Mouse (Mus musculus) small intestine, adult 2 months (tissue): Measurements from ENCODE around the gene Mefv. TPM values are rescaled to one million over a fixed set of nuclear protein-coding genes. Genes with fewer than 3 reads are reported as not detected.
"Not testable (repeated sequence)": the region's sequence is repeated elsewhere in the genome, so short reads cannot be mapped to it uniquely, and the experiment has no call there.

Experiments used
- H3K27ac ChIP-seq: fragments of 200-500 bp; 2 replicates; pipeline ENCODE4 v1.5.1; 2012; ENCODE audit warnings: low read depth, low read length, control low read depth, inconsistent platforms; ENCODE audit not compliant: insufficient read depth
- H3K27me3 ChIP-seq: fragments of 200-500 bp; 2 replicates; pipeline ENCODE4 v1.6.1; 2012; ENCODE audit warnings: mild to moderate bottlenecking, moderate library complexity, low read length, inconsistent platforms; ENCODE audit not compliant: control insufficient read depth, insufficient read depth
- H3K36me3 ChIP-seq: fragments of 200-500 bp; 2 replicates; pipeline ENCODE4 v1.6.1; 2012; ENCODE audit warnings: mild to moderate bottlenecking, low read length, control low read depth, inconsistent platforms; ENCODE audit not compliant: control insufficient read depth, insufficient read depth
- H3K4me1 ChIP-seq: fragments of 200-500 bp; 2 replicates; pipeline ENCODE4 v1.6.1; 2012; ENCODE audit warnings: low read length, inconsistent platforms, mixed read lengths; ENCODE audit not compliant: control insufficient read depth, insufficient read depth, insufficient read length
- H3K4me3 ChIP-seq: fragments of 200-500 bp; 2 replicates; pipeline ENCODE4 v1.5.1; 2012; ENCODE audit warnings: low read depth, mild to moderate bottlenecking, control low read depth, inconsistent platforms, low read length, moderate library complexity
- CTCF ChIP-seq: fragments of 200-500 bp; IDR thresholded peaks from 2 replicates; pipeline ENCODE4 v1.5.1; 2012; ENCODE audit warnings: low read depth, mild to moderate bottlenecking, control low read depth, inconsistent platforms, low read length, moderate library complexity, mixed read lengths; ENCODE audit not compliant: insufficient replicate concordance, insufficient read length; ENCODE audit errors: extremely low read depth
- POLR2A ChIP-seq: fragments of 200-500 bp; IDR thresholded peaks from 2 replicates; pipeline ENCODE4 v1.6.1; 2012; ENCODE audit warnings: low read depth, mild to moderate bottlenecking, control low read depth, inconsistent platforms, low read length, moderate library complexity
- WGBS: fragments of 180-500 bp; shearing (Covaris S2); methylation state at CpG from one replicate; pipeline ENCODE4 v1.1.7; 2018; 5-methylcytosine and 5-hydroxymethylcytosine counted together
- polyA plus RNA-seq: library from polyadenylated mRNA; depleted of rRNA; stranded (reverse); fragments of >200 nt; gene quantifications from 2 replicates; pipeline ENCODE4 v1.2.3, GENCODE M21; 2012; rRNA removed

The Mefv gene
- polyA plus RNA-seq, 1 experiment: 0.62 TPM

DNA sequence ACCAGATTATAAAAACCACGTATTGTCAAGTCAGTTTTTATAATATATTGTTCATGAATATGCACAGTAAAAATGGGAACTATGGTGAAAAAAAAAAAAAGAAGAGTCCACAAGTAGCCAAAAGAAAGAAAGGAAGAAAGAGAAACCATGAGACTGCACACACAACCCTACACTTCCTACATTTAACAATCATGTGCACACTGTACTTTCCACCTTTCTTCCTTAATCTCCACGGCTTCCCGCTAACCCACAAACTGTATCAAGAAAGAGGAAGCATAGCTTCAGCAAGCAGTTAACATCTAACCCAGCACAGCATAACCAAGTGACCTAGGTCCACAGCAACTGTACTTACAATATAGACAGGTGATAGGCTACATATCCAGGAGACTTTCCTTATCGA is 14.7 kb upstream of the Mefv start:
- H3K27me3 ChIP-seq: no peaks in the 10 kb centered on the region
- H3K4me3 ChIP-seq: no peak overlapping the region
- H3K27ac ChIP-seq: no peak overlapping the region
- no peaks in the 10 kb centered on the region for H3K4me1 ChIP-seq
- WGBS: 65% methylated on average over 4 of the region's 4 CpGs
- H3K36me3 ChIP-seq: no peaks in the 10 kb centered on the region
- no peak for TF ChIP-seq CTCF
- TF ChIP-seq POLR2A: no peak

DNA sequence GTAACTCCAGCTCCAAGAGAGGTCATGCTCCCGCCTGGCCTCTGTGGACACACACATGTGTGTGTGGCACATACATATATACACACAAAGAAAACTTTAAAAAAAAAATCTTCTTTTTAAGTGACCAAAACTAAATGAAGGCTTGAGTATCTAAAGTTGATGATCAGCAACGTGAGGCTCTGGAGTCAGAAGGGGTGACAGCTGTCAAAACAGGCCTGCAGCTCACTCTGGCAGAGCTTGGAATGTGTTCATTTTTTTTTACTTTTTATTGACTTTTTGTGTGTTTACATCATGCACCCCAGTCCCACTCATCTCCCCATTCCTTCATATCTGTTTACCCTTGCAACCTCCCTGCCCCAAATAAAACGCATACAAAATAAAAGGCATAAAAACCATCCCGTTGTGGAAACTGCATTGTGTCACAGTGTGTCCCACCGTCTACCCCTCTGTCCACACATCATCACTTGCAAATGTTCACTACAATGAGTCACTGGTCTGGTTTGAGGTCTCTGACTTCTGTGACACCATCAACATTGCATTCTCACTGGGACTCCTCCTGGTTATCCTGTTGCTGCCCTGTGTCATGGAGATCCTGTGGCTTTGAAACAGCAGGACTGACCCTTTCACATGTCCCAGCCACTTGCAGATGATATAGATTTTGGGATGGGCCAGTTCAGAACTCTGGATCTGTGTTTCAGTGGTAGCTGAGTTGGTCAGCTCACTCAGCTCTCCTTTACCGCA is 10.3 kb upstream of the Mefv start:
- TF ChIP-seq CTCF (no peak), POLR2A (no peak)

DNA sequence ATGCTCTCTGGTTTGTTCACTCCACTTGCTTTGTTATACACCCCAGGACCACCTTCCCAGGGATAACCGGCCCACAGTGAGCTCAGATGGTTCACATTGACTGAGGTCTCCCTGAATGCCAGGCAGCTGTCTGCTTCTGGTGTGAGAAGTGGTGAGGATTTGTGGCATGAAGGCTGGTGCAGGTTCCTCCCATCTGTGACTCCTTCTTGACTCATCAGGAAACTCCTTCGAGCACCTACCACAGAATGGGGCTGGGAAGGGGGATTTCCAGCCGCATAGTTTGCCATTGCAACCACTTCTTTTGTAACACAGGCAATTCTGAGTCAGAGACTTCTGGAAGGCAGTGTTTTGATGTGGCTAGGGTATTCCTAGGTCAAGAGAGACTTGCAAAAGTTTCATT is 5.3 kb upstream of the Mefv start:
- 64% methylated on average over 3 of the region's 3 CpGs for WGBS
- no peak overlapping the region for H3K27ac ChIP-seq
- no peaks in the 10 kb centered on the region for H3K36me3 ChIP-seq
- no peaks in the 10 kb centered on the region for H3K4me1 ChIP-seq
- no peak overlapping the region for H3K4me3 ChIP-seq
- TF ChIP-seq POLR2A (no peak), CTCF (no peak)
- H3K27me3 ChIP-seq: no peaks in the 10 kb centered on the region

More for the DNA sequence above, 10.3 kb upstream of the Mefv start:
- 80% methylated on average over 6 of the region's 6 CpGs for WGBS
- Histone ChIP-seq H3K36me3 (no peaks in the 10 kb centered on the region), H3K27me3 (no peaks in the 10 kb centered on the region), H3K4me3 (no peak overlapping the region), H3K4me1 (no peaks in the 10 kb centered on the region), H3K27ac (no peak overlapping the region)

DNA sequence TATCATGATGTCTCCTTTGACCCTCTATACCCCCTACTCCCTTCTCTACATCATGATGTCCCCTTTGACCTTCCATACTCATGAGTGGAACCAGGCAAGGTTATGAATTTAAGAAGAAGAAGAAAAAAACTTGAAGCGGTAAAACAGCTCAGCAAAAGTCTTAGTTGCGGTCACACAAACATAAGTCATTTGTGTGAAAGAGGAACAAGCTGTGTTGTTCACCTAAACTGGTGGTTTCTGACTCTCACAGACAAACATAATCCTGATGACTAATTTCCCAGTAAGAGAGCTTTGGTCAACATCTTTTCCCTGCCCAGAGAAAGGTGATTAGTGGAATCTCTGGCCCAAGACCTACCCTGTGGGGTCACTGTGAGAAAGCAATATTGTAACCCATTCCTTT is 3.2 kb downstream of the Mefv start:
- H3K27ac ChIP-seq: no peak overlapping the region
- no peaks in the 10 kb centered on the region for H3K4me1 ChIP-seq
- H3K4me3 ChIP-seq: no peak overlapping the region
- H3K36me3 ChIP-seq: no peaks in the 10 kb centered on the region
- TF ChIP-seq CTCF (no peak), POLR2A (no peak)
- H3K27me3 ChIP-seq: no peaks in the 10 kb centered on the region
- WGBS: 86% methylated on average over 2 of the region's 2 CpGs

DNA sequence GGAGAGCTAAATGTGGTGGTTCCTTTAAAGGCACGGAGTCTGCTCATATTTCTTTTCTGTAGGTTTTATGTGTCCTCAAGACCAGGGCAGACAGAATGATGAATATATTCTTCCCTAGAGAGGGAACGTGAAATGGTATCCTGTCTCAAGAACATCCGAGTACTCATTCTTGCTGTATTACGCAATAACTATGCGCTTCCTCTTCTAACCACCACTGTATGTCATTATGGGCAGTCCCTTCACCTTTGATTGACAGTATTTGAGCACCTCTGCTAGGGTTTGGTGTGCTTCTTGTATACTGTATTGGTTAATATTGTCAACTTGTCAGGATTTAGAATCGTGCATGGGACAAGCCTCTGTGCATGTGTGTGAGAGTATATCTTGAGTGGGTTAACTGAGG is 11.2 kb downstream of the Mefv start:
- TF ChIP-seq CTCF (no peak), POLR2A (no peak)
- Histone ChIP-seq H3K27me3 (no peaks in the 10 kb centered on the region), H3K4me3 (no peak overlapping the region), H3K36me3 (no peaks in the 10 kb centered on the region), H3K4me1 (no peaks in the 10 kb centered on the region), H3K27ac (no peak overlapping the region)
- whole genome bisulfite sequencing: 73% methylated on average over 6 of the region's 6 CpGs

DNA sequence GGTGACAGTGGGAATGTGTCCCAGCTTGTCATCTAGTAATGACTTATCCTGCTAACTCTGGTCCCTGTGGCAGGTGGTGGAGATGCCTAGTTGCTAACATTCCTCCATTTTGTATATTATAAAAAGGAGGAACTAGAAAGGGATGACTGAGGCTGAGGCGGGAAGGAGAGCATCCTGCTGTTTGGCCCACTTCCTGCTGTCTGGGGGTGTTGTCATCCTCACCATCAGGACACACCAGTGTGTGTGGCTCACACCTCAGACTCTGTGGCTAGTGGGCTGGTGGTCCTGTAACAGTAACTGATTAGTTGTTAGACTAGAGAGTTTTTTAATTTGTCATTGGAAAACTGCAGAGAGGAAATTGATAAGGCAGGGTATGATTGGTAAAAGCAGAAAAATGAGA is 17.0 kb downstream of the Mefv start:
- H3K27ac ChIP-seq: no peak overlapping the region
- no peaks in the 10 kb centered on the region for H3K36me3 ChIP-seq
- no peaks in the 10 kb centered on the region for H3K27me3 ChIP-seq
- no peaks in the 10 kb centered on the region for H3K4me1 ChIP-seq
- H3K4me3 ChIP-seq: no peak overlapping the region
- TF ChIP-seq CTCF: no peak
- TF ChIP-seq POLR2A: no peak
- 81% methylated on average over 1 of the region's 1 CpGs for WGBS

DNA sequence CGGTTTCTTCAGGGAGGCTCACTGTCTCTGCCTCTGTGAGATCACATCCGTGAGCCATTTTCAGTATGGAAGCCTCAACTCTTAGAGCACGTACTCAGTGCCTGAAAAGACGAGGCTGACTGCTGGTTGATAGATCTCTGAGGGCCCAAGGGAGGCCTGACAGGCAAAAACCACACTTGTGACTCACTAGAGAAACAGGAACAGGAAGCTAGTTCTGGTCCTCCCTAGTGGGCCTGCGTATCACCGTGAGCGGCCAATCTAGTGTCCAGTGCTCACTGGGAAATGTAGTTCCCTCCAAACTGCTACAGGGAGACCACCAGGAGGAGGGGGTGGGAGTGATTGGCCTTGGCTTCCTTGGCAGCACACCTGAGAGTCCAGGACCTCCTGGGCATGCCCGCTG is 18.6 kb downstream of the Mefv start:
- no peak overlapping the region for H3K4me3 ChIP-seq
- H3K27ac ChIP-seq: no peak overlapping the region
- WGBS: 78% methylated on average over 8 of the region's 8 CpGs
- TF ChIP-seq POLR2A (no peak), CTCF (no peak)
- H3K36me3 ChIP-seq: no peaks in the 10 kb centered on the region
- no peaks in the 10 kb centered on the region for H3K27me3 ChIP-seq
- H3K4me1 ChIP-seq: no peaks in the 10 kb centered on the region

DNA sequence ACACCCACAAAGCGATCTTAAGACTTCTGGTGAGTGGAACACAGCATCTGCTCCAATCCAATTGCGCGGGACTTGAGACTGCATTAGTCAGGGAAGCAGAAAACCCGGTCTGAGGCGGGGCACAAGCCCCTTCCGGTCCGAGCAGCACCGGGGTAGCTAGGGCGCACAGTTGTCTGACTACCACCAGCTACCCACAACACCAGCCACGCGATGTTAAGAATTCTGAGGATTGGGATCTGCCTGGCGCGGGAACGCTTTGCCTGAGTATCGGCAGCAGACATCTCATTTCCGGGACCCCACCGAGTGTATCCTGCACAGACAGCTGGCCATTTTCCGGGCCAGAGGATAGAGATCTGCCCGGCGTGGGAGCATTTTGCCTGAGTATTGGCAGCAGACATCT is 28.3 kb downstream of the Mefv start:
- H3K27ac ChIP-seq, H3K4me3 ChIP-seq, H3K36me3 ChIP-seq, H3K4me1 ChIP-seq, H3K27me3 ChIP-seq: not testable (repeated sequence)
- 47% methylated on average over 20 of the region's 20 CpGs for WGBS

Other genes with a start within 250 kb of the Mefv start
- not detected in 2 replicates for gene Olfr161, start 127.1 kb downstream of the Mefv start, polyA plus RNA-seq
- gene Zfp263, start 26.0 kb upstream of the Mefv start, polyA plus RNA-seq: 2.5 and 3.8 TPM in 2 replicates
- not detected in 2 replicates for gene Olfr15, start 112.8 kb upstream of the Mefv start, polyA plus RNA-seq
- gene Zfp174, start 129.2 kb upstream of the Mefv start, polyA plus RNA-seq: 0.18 and 0.37 TPM in 2 replicates
- 45.0 and 67.6 TPM in 2 replicates for gene Naa60, start 154.3 kb upstream of the Mefv start, polyA plus RNA-seq
- gene Zfp597, start 166.5 kb upstream of the Mefv start, polyA plus RNA-seq: 0.66 and 0.87 TPM in 2 replicates
- gene Gm20695, start 166.6 kb upstream of the Mefv start, polyA plus RNA-seq: not detected in 2 replicates
- gene 1700037C18Rik, start 190.6 kb upstream of the Mefv start, polyA plus RNA-seq: 6.9 and 9.1 TPM in 2 replicates
- gene Cluap1, start 190.7 kb upstream of the Mefv start, polyA plus RNA-seq: 0.89 and 2.7 TPM in 2 replicates